Mouse (Mus musculus): ENCODE data around the gene Gm45337. TPM values are rescaled to one million over a fixed set of nuclear protein-coding genes. Genes with fewer than 3 reads are reported as not detected.

Gene Gm45337
- polyA plus RNA-seq, 1 experiment from 2014 or later: not detected

DNA sequence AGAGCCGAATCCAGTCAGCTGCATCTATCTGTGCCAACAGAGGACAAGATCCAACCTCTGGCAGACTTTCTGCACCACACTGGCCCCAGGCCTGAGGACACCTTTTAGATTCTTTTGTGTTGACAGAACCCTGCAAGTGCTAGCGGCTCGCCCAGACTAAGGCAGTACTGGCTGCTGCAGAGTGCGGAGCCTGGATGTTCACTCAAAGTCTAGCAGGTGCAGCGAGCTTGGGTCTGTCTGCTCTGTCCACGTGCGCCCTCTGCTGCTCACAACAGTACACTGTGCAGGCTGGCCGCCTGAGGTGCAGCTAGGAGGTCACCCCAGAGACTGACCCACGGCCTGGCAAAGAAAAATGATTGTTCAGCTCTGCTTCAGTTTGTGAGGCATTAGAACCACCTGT lies 46.6 kb downstream of the Gm45337 start:
- Histone ChIP-seq H3K9ac (replicated peaks) (no peak overlapping the region), H3K4me1 (replicated peaks) (peaks cover 12% of the 10 kb centered on the region), H3K36me3 (no peaks in the 10 kb centered on the region), H3K9me3 (no peaks in the 10 kb centered on the region), H3K27ac (no peak overlapping the region), H3K4me3 (replicated peaks) (no peak overlapping the region), H3K27me3 (peaks cover 73% of the 10 kb centered on the region), H3K4me2 (no peak overlapping the region)
- 11% methylated on average over 9 of the region's 9 CpGs for WGBS
- ATAC-seq (ENCODE audit: insufficient number of reproducible peaks, insufficient read depth, low FRiP score, low TSS enrichment, low read depth): 0 out of 2 replicates have a peak, but pooled peaks have one; percentile 44

GRCm38 (mm10) chr7:142096701-142097100 lies 47.7 kb downstream of the Gm45337 start:
- WGBS: 67% methylated on average over 4 of the region's 4 CpGs
- no peak for ATAC-seq (ENCODE audit: insufficient number of reproducible peaks, insufficient read depth, low FRiP score, low TSS enrichment, low read depth)
- H3K9ac ChIP-seq (replicated peaks): no peak overlapping the region
- H3K27ac ChIP-seq: no peak overlapping the region
- H3K4me3 ChIP-seq (replicated peaks): no peak overlapping the region
- H3K27me3 ChIP-seq: peaks cover 84% of the 10 kb centered on the region
- H3K9me3 ChIP-seq: no peaks in the 10 kb centered on the region
- H3K4me2 ChIP-seq: no peak overlapping the region
- H3K36me3 ChIP-seq: no peaks in the 10 kb centered on the region
- H3K4me1 ChIP-seq (replicated peaks): peaks cover 20% of the 10 kb centered on the region

DNA sequence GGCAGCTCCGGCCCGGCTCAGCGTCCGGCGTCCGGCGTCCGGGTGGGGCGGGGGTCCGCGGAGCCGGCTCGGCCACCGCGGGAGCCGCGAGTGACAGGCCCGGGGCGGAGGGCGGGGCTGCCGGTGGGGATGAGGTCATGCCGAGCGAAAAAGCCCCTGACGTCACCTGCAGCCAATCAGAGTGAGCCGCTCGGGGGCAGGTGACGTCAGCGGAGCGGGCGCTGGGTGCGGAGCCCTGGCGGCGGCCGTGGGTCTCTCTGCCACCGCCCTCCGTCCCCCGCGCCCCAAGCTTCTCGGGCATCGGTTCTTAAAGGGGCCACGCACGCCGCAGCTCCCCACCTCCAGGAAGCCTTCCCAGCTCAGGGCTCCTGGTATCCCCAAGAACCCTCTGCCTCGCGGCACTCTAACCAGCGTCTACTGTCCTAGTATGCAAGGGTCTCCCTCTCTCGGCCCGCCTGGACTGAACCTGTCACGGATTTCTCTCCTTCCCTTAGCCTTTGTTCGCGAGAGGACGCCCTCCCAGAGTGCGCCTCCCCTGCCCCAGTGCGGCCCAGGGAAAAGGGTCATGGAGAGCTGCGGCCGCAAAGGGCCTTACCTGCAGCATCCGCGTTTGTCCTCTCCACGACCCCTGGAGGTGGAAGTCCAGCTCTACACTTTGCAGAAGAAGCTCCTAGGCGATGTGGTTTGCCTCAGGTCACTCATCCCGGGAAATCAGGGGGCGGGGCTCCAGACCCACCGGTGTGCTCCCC lies 49.0 kb downstream of the Gm45337 start, which contains the start of gene Dusp8:
TSS of gene Dusp8 (minus strand) at position 661 of the 749 bp plus-strand sequence.
- peak within 1 kb of the TSS; percentile 92 for H3K4me2 ChIP-seq
- H3K36me3 ChIP-seq: no peaks in the 10 kb centered on the region
- WGBS: under 1% methylated on average over 60 of the region's 63 CpGs
- H3K9me3 ChIP-seq: no peaks in the 10 kb centered on the region
- peak within 1 kb of the TSS; percentile 69 for H3K4me3 ChIP-seq (replicated peaks)
- peaks cover 92% of the 10 kb centered on the region for H3K27me3 ChIP-seq
- ATAC-seq (ENCODE audit: insufficient number of reproducible peaks, insufficient read depth, low FRiP score, low TSS enrichment, low read depth): peak; percentile 74
- H3K4me1 ChIP-seq (replicated peaks): peaks cover 20% of the 10 kb centered on the region
- peak within 1 kb of the TSS; percentile 63 for H3K9ac ChIP-seq (replicated peaks)
- no peak within 1 kb of the TSS for H3K27ac ChIP-seq

GRCm38 (mm10) chr7:142094301-142095143 lies 49.9 kb downstream of the Gm45337 start:
- WGBS: 1% methylated on average over 89 of the region's 89 CpGs
- peak overlapping the region; percentile 63 for H3K9ac ChIP-seq (replicated peaks)
- H3K4me3 ChIP-seq (replicated peaks): peak overlapping the region; percentile 69
- H3K27me3 ChIP-seq: peaks cover 93% of the 10 kb centered on the region
- H3K9me3 ChIP-seq: no peaks in the 10 kb centered on the region
- peak overlapping the region; percentile 92 for H3K4me2 ChIP-seq
- no peaks in the 10 kb centered on the region for H3K36me3 ChIP-seq
- H3K27ac ChIP-seq: no peak overlapping the region
- no peak for ATAC-seq (ENCODE audit: insufficient number of reproducible peaks, insufficient read depth, low FRiP score, low TSS enrichment, low read depth)
- H3K4me1 ChIP-seq (replicated peaks): peaks cover 20% of the 10 kb centered on the region

GRCm38 (mm10) chr7:142093696-142094240 lies 50.6 kb downstream of the Gm45337 start:
- no peak overlapping the region for H3K9ac ChIP-seq (replicated peaks)
- peaks cover 97% of the 10 kb centered on the region for H3K27me3 ChIP-seq
- H3K4me3 ChIP-seq (replicated peaks): peak overlapping the region; percentile 69
- no peaks in the 10 kb centered on the region for H3K9me3 ChIP-seq
- WGBS: 27% methylated on average over 6 of the region's 6 CpGs
- no peak for ATAC-seq (ENCODE audit: insufficient number of reproducible peaks, insufficient read depth, low FRiP score, low TSS enrichment, low read depth)
- H3K4me2 ChIP-seq: peak overlapping the region; percentile 92
- H3K4me1 ChIP-seq (replicated peaks): peaks cover 25% of the 10 kb centered on the region
- H3K27ac ChIP-seq: no peak overlapping the region
- H3K36me3 ChIP-seq: no peaks in the 10 kb centered on the region

Other genes starting within 250 kb of the Gm45337 start
- 38.5 and 41.2 TPM in 2 replicates for gene Tollip, start 226.1 kb downstream of the Gm45337 start, polyA plus RNA-seq (2016; fragmentation: Nextera tagmentation; extraction: Ambion mirVana)
- gene Brsk2, start 194.9 kb downstream of the Gm45337 start, polyA plus RNA-seq (2016; fragmentation: Nextera tagmentation; extraction: Ambion mirVana): 0.31 and 0.84 TPM in 2 replicates
- 62.2 and 64.1 TPM in 2 replicates for gene Mob2, start 83.5 kb downstream of the Gm45337 start, polyA plus RNA-seq (2016; fragmentation: Nextera tagmentation; extraction: Ambion mirVana)
- gene Dusp8, start 48.8 kb downstream of the Gm45337 start, polyA plus RNA-seq (2016; fragmentation: Nextera tagmentation; extraction: Ambion mirVana): 0.88 and 1.0 TPM in 2 replicates
- not detected in 2 replicates for gene Gm45618, start 23.9 kb downstream of the Gm45337 start, polyA plus RNA-seq (2016; fragmentation: Nextera tagmentation; extraction: Ambion mirVana)
- not detected in 2 replicates for gene Gm39115, start 8.6 kb downstream of the Gm45337 start, polyA plus RNA-seq (2016; fragmentation: Nextera tagmentation; extraction: Ambion mirVana)
- not detected in 2 replicates for gene Gm29735, start 12.5 kb upstream of the Gm45337 start, polyA plus RNA-seq (2016; fragmentation: Nextera tagmentation; extraction: Ambion mirVana)
- gene Gm4553, start 21.1 kb upstream of the Gm45337 start, polyA plus RNA-seq (2016; fragmentation: Nextera tagmentation; extraction: Ambion mirVana): not detected in 2 replicates
- not detected in 2 replicates for gene Krtap5-2, start 31.4 kb upstream of the Gm45337 start, polyA plus RNA-seq (2016; fragmentation: Nextera tagmentation; extraction: Ambion mirVana)
- gene Gm10153, start 45.8 kb upstream of the Gm45337 start, polyA plus RNA-seq (2016; fragmentation: Nextera tagmentation; extraction: Ambion mirVana): not detected in 2 replicates
- gene Krtap5-3, start 56.8 kb upstream of the Gm45337 start, polyA plus RNA-seq (2016; fragmentation: Nextera tagmentation; extraction: Ambion mirVana): not detected in 2 replicates
- not detected in 2 replicates for gene Gm7579, start 67.3 kb upstream of the Gm45337 start, polyA plus RNA-seq (2016; fragmentation: Nextera tagmentation; extraction: Ambion mirVana)
- not detected in 2 replicates for gene Krtap5-5, start 85.4 kb upstream of the Gm45337 start, polyA plus RNA-seq (2016; fragmentation: Nextera tagmentation; extraction: Ambion mirVana)
- not detected in 2 replicates for gene Gm40460, start 96.5 kb upstream of the Gm45337 start, polyA plus RNA-seq (2016; fragmentation: Nextera tagmentation; extraction: Ambion mirVana)
- gene Gm2431, start 113.7 kb upstream of the Gm45337 start, polyA plus RNA-seq (2016; fragmentation: Nextera tagmentation; extraction: Ambion mirVana): not detected in 2 replicates
- gene Gm4559, start 129.8 kb upstream of the Gm45337 start, polyA plus RNA-seq (2016; fragmentation: Nextera tagmentation; extraction: Ambion mirVana): not detected in 2 replicates
- not detected in 2 replicates for gene Krtap5-1, start 152.5 kb upstream of the Gm45337 start, polyA plus RNA-seq (2016; fragmentation: Nextera tagmentation; extraction: Ambion mirVana)
- not detected in 2 replicates for gene Krtap5-4, start 158.9 kb upstream of the Gm45337 start, polyA plus RNA-seq (2016; fragmentation: Nextera tagmentation; extraction: Ambion mirVana)
- gene Ifitm10, start 229.1 kb upstream of the Gm45337 start, polyA plus RNA-seq (2016; fragmentation: Nextera tagmentation; extraction: Ambion mirVana): 0.27 and 0.33 TPM in 2 replicates
- gene Gm49369, start 238.1 kb upstream of the Gm45337 start, polyA plus RNA-seq (2016; fragmentation: Nextera tagmentation; extraction: Ambion mirVana): 0.63 and 3.4 TPM in 2 replicates
- gene Ctsd, start 243.4 kb upstream of the Gm45337 start, polyA plus RNA-seq (2016; fragmentation: Nextera tagmentation; extraction: Ambion mirVana): 135 and 145 TPM in 2 replicates

All from limb, embryonic 12.5 days (tissue).